Mouse (Mus musculus): ENCODE results near the gene H2-M1.

The H2-M1 gene

DNA sequence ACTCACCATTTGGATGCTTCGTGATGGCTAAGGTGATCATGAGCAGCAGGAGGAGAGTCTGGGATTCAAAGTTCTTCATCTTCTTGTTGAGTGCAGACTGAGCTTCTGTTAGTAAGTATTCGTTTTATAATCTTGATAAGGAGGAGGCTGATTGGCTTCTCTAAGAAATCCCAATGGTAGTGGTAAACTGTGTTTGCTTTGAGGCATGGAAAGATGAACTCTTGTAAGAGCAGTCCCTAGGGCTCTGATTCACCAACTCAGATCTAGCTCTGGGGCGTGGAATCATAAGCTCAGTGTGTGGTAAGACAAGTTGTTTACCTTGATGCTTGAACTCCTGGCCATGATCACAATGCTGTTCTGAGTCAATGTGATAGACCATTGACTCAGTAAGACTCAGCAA, at the start of gene H2-M1:
Gene H2-M1, minus strand, starts transcription at position 101 of the 400 bp plus-strand sequence.
- DNase-seq (ENCODE audit: low read depth, low spot score): no peak

DNA sequence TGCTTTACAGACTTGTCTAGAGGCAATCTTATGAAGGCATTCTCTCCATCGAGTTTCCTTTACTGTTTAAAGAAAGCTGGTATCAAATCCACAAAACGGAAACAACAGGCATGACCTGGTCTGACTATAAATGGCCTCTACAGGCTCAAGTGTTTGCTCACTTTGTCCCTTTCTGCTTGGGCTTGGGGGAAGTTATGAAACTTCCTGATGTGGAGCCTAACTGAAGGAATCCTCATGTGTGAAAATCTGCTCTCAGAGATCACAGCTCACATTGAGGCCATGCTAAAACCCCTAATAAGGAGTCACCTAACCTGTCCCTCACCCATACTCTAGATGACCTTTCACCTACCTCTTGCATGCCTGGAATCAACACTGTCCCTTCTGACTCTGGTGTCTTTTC, 25.7 kb upstream of the H2-M1 start:
- DNase-seq (ENCODE audit: low read depth, low spot score): no peak

GRCm38 (mm10) chr17:36642566-36642965, 29.5 kb downstream of the H2-M1 start, which contains the start of gene H2-M9:
H2-M9 (minus strand) TSS chr17:36642666.
- DNase-seq (ENCODE audit: low read depth, low spot score): no peak
